Mouse (Mus musculus) liver, postnatal 0 days (tissue): Measurements from ENCODE around the gene Lamp1.

Experiments
- CTCF ChIP-seq: sonication (generic); IDR thresholded peaks from 2 replicates; pipeline ENCODE4 v1.5.1; 2016; ENCODE audit warnings: antibody characterized with exemption, low read depth
- EP300 ChIP-seq: IDR thresholded peaks from 2 replicates; pipeline ENCODE4 v1.6.1; 2016; ENCODE audit warnings: antibody characterized with exemption, low read depth, mild to moderate bottlenecking

- TF ChIP-seq CTCF (no peak), EP300 (no peak)
Observed at GRCm38 (mm10) chr8:13188052-13188555, 29.1 kb downstream of the Lamp1 start.
